Mouse (Mus musculus): ENCODE measurements around the gene Dsn1.
A peak's percentile ranks its signal among the peaks of the same experiment; 100 is the strongest.

Dsn1 gene

DNA sequence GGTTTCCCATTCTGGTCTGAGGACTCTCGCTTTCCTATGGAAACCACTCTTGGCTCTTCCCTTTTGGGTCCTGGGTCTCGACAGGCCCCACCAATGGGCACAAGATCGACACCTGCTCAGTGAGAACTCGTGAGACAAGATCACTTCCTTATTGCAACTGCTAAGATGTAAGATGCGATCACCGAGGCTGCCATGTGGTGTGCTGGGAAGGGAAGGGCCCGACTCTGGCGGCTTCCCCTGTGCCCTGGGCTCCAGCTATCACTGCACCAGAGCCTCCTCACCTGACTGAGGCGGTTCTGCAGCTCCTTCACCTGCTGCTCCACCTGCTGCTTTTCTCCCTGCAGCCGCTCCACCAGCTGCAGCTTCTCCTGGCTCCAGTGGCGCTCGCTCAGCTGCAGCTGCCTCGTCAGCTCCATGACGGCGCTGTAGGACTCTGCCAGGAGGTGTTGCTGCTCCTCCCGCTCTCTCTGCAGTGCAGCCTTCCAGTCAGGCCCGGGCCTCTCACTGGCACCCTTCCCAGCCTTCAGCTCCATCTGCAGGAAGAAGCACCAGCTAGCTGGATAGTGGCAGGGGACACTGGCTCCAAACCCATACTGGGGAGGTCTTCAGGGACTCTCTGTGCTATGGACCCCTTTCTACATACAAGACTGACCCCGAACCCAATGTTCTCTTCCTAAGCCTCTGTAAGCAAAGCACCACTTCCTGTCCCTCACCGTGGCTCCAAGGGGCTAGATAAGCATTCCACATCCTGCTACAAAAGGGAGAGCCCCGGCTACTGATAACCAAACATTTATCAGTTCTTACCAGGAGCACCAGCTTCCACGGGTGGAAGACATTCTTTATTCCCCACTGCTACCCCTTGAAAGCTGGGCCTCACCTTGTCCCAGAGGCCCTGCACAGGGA lies 20.4 kb upstream of the Dsn1 start:
- DNase-seq (ENCODE audit: low spot score in 2 of 2): peak; percentile 32 to 35

DNA sequence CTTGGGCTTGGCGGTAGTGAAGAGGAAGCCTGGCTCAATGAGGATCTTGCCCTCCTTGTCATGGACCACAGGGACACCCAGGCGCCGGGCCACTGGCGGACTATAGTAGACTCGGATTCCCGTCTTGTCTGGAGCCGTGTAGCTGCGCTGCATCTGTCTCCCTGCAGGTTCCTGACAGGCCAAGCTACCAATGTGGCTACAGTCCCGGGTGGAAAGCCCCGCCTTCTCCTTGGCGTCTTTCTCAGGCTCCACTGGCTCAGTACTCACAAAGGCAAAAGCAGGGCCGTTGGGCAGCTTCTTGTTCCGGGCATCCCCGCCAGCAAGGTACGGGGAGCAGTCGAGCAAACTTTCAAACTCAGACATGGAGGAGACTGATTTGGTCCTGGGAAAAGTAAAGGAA lies 14.2 kb upstream of the Dsn1 start:
- no peak for DNase-seq (ENCODE audit: low spot score in 2 of 2)

DNA sequence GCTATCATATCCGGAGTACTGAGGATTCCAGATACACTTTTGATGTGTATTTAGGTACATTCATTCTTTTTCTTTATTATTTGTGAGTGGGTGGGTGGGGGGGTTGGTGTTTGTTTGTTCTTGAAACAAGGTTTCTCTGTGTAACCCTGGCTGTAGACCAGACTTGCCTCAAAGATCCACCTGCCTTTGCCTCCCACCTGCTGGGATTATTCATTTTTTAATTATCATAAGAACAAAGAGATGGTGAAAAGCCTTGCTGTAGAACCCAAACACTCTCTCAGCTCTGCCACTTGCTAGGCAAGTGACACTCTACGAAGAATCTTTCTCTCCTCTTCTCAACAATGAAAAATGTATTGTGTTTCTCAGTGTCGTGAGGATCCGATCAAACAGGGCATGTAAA lies 12.3 kb upstream of the Dsn1 start:
- DNase-seq (ENCODE audit: low spot score in 2 of 2): no peak

DNA sequence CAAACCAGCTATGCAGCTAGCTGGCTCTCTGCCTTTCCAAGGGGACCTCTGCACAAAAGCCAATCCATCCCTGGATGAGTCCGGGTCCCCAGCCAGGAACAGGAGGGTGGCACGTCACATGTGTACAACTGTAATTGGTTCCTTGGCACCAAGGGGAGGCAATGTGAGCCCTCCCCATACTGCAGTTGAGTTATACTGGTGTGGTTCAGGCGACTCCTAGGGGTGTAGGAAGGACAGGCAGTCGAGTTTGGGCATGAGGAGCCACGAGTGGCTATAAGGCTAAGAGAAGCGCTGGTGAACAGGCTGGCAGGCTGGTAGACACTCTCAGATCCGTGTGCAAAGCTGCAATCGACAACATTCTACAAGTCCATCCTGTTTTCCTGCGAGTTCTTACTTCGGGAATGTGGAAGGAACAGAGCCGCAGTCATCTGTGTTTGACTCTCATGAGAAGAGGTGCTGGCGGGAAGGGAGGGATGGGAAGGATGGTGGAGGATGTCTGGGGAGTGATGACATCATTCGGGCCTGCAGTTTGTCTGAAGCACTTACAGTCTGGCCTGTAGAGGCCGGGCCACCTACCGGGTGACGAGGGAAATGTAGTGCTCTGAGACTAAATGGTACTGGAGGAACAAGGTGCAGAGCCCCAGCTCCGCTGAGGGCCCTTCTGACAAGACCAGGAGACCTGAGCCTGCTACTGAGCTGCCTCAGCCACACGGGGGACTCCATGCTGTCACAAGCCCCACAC lies 9.7 kb upstream of the Dsn1 start:
- DNase-seq (ENCODE audit: low spot score in 2 of 2): no peak

DNA sequence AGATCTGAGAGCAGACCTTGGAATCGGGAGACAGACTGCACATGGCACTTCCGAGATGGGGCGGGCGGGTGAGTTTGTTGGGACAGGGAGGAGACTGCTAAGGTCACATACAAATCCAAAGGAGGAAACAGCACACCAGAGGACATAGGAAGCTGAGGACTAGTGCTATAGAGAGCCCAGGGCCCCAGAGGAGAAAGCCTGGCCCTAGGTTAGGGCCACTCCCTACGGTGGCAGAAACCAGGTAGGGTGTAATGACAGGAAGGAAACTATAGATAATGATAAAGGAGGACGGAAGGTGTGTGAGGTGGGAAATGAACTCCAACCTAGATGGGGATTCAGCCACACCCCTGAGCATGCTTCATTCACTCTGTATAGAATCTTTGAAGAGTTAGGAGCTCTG lies 5.4 kb upstream of the Dsn1 start:
- DNase-seq (ENCODE audit: low spot score in 2 of 2): no peak

DNA sequence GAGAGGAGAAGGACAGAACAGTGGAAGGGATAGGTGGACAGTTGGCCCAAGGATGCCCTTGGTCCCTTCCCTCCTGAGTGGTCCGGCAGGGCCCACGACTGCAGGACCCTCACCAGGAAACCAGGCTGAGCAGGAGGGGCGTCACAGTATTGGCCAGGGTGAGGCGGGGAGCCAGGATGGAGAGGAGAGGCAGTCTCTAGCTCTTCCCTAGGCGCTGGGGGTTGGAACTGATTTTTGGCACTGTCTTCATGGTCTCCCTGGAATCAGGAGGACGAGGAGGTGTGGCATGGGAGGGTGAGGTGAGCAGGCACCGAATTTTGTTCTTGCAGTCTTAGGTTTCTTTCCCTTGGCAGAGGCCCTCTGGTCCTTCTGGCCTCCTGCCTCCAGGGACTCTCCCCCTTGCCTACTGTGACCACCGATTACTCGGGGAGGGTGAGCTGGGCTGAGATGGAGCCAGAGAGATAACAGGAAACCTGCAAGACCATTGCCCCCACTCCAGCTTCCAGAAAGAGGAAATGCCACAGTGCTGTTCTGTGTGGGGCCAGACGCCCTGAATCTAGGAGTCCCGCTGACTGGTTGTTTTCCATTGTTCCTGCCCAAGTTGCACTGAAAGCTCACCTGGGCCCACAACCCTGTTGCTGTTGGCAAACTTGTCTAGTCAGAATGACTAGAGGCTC lies 3.8 kb upstream of the Dsn1 start:
- DNase-seq (ENCODE audit: low spot score in 2 of 2): no peak

DNA sequence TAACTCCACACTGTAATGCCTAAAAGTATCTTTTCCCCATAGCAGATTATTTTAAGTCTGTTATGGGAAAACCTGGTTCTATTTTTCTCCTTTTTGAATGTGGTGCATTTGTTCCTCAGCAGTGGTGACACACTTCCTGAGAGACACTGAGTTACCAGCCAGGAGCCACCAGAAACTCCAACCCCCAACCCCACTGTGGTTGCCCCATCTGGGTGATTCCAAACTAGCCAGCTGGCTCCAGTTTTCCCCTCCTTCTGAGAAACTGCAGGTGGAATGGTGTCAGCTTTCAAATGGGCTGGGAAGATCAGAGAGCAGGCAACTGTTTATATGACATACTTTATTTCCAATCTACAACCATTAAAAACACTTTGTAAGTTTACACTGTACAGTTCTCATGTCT lies 3.2 kb upstream of the Dsn1 start:
- DNase-seq (ENCODE audit: low spot score in 2 of 2): peak in 1 of 2 experiments; percentile 39

DNA sequence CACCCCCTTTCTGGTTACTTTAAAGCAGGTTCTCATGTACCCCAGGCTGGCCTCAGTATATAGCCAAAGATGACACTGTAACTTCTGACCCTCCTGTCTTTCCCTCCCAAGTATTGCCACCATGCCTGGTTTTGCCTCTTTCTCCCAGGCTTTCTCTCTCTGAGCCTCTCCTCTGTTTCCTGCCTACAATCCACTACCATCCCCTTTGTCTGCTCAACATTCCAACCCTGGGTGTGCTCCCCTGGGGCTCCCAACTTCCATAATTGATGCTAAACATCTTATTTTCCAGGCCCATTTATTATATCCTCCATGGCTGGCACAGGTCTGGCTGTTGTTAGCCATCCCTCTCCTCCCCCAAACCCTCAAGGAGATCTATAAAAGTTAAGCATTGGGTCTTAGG lies 1.6 kb upstream of the Dsn1 start:
- no peak for DNase-seq (ENCODE audit: low spot score in 2 of 2)

DNA sequence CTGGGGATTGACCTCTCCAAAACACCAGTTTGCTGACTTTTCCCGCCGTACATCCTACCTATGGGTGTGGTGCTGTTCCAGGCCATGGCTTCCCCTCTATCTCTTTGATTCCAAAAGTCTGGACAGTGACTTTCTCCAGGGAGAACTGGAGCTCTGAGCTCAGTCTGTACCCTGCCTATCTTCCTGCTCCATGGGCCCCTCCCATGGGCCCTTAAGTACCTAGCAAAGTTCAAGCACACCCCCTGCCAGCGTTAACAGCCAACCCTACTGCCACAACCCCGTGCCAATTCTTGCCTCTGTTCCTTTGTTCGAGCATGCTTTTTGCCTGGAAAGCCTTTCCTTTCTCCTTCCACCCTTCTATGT lies 261 bp upstream of the Dsn1 start:
- no peak for DNase-seq (ENCODE audit: low spot score in 2 of 2)

DNA sequence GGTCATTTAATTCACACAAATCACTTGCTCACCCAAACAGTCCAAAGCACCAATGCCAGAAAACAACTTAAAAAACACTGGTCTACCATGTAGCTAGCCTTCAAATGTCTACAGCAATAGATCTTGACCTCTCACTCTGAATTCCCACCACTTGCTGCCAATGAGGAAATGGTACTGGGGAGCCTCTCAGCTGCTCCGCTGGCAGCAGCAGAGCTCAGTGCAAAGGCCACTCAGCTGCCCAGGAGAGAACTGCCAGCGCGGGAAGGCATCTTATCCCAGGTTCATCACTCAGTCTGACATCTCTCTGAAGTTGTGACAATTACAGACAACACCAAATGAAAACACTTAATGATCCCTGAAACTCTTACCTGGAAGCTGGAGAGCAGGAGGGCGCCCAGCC lies 4.6 kb downstream of the Dsn1 start:
- no peak for DNase-seq (ENCODE audit: low spot score in 2 of 2)

DNA sequence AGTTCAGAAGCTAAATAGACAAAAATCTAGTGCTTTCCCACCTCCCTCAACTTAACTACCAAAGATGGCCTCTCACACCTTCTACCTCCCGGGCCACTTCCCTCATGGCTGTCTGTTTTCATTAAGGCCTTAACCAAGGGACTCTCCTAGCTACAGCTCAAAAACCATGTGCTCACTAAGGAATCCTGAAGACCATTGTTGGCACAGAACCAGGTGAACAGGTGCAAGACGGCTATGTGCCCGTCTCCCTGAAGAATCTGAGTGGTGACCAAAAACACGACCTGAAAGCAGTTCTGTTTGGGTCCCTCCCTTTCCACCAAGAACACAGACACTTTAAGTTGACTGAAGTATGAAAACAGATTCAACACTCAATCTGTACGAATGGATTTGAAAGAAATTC lies 8.7 kb downstream of the Dsn1 start:
- no peak for DNase-seq (ENCODE audit: low spot score in 2 of 2)

DNA sequence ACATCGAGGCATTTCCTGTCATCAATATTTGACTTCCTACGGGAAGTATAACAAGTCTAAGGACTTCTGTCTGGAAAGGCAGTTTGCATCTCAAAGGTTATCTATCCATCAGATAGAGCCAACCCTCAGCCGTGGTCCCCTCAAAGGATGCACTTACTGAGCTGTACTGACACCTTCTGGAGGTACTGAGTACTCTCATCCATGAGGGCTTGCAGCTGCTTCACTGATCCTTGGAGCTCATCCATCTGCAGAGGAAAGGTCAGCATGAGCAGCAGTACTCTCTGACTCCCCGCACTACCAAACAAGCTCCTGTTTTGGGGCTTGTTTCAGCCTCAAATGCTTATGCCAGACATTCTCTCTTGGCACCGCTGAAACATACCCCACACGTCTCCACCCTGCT lies 10.4 kb downstream of the Dsn1 start:
- peak in 1 of 2 experiments; percentile 34 for DNase-seq (ENCODE audit: low spot score in 2 of 2)

DNA sequence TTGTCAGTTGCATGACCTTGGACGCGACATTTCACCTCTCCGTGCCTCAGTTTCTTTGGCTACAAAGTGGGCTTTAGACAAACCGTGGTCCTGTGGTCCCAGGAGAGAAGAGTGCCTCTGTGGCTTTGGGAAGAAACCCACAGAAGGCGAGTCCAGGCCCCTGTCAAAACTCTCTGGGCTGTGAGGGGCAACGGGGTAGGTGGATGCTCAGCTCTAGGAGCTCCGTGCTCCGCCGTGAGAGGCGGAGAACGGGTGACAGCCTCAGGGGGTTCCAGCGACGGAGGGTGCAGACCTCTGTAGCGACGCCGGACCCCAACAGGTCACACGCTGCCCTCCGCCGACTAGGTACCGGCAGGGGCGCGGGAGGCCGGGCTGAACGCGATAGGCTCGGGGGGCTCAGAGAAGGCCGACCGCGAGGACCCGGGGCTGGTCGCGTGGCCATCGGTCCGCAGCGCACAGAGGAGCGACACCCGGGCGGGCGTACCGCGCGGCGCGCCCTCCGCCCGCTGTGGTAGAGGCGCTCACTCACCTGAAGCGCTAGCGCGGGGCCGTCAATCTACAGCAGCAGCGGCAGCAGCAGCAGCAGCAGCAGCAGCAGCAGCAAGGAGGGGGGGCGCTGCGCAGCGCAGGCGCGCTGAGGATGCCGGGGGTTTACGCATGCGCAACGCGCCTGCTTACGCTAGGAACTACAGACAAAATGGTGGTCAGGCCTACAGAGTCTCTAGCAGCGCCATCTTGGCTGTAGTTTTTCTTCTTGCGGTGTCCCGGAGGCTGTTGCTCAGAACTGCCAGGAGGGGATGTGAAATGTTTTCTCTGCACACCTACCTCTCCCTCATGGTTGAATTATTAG lies 15.3 kb downstream of the Dsn1 start, which contains the start of gene Ndrg3:
Gene Ndrg3 (minus strand): TSS at position 587 of the 850 bp plus-strand sequence.
- peak; percentile 96 to 97 for DNase-seq (ENCODE audit: low spot score in 2 of 2)

DNA sequence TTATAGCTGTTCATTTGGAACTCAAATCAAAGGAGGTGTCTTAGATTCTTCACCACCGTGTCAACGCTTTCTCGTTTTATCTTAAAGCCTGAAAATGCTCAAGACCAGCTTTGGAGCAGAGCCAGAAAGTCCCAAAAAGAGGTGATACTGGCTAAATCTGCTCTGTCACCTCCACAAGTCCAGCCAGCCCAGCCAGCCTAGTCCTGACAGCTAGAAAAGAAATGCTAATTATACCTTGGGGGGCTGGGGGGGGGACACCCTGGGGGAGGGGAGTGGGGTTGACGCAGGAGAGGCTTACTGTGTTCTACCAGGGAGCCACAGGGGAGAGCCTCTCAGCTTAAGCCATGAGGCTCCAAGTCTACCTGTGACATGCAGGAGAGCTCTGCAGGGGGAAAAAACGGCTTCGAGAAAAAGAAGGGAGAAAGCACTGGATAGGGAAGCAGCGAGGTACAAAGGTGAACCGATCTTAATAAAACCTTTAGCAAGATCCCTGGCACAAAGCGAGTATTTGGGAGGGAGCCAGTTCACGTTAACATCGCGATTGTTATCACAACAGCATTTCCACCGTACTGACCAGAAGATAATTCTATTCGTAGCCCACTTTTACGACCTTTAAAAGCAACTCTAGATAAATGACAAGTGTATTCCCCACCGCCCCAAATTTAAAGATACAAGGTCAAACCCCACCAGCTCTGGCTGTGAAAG lies 16.1 kb downstream of the Dsn1 start:
- peak in 1 of 2 experiments; percentile 24 for DNase-seq (ENCODE audit: low spot score in 2 of 2)

DNA sequence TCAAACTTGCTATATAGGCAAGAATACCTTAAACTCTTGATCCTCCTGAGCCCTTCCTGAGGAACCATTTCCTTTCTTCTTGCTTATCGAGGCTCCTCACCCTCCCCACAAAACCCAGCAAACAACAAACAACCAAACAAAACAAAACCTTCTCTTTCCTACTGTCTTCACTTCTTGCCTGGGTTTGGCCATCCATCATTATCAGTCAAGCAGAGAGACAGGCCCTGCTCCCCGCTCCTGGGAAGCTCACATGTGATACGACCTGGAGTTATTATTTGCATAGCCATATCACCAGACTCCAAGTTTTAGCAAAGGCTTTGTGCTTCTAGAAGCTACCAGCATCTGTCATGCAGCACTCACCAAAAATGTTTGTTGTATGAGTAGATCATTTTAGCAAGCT lies 19.6 kb downstream of the Dsn1 start:
- no peak for DNase-seq (ENCODE audit: low spot score in 2 of 2)

DNA sequence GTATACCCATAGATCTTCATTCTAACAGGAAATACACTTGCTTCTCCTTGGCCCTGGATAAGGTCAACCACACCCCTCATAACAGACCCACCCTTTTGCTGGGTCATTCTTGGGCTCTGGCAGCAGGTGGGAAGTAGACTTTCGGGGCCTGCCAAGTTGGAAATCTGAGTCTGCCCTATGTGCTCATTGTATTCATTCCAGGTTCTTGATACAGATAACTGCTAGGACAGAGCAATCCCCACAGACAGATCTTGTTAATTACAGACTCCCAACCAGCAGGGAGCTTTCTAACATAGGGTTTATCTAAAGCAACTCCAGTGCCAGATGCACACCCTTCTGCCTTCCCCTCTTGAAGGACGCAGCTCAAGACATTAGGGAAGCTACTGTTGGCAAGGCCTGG lies 24.1 kb downstream of the Dsn1 start:
- DNase-seq (ENCODE audit: low spot score in 2 of 2): no peak

DNA sequence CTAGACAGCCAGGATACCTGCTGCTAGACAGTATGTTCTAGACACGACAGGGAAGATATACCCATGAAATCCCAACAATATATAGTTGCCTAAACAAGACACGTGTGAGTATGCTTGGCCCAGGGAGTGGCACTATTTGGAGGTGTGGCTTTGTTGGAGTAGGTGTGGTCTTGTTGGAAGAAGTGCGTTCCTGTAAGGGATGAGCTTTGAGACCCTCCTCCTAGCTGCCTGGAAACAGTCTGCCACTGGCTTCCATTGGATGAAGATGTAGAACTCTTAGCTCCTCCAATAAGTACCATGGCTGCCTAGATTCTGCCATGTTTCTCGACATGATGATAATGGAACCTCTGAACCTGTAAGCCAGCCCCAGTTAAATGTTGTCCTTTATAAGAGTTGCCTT lies 25.7 kb downstream of the Dsn1 start:
- no peak for DNase-seq (ENCODE audit: low spot score in 2 of 2)

DNA sequence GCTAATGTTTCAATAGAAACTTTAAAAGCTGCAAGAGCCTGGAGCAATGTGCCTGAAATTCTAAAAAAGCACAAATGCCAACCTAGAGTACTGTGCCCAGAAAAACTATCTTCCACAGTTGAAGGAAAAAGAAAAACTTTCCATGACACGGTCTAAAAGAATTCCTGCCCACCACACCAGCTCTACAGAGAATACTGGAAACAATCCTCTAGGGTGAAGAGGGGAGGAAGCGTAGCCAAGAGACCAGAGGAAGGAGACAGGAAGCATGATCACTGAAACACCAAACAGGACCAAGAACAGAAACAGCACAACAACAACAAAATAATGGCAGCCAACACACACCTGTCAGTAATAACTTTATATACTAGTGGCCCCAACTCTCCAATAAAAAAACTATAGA lies 26.9 kb downstream of the Dsn1 start:
- DNase-seq (ENCODE audit: low spot score in 2 of 2): no peak

DNA sequence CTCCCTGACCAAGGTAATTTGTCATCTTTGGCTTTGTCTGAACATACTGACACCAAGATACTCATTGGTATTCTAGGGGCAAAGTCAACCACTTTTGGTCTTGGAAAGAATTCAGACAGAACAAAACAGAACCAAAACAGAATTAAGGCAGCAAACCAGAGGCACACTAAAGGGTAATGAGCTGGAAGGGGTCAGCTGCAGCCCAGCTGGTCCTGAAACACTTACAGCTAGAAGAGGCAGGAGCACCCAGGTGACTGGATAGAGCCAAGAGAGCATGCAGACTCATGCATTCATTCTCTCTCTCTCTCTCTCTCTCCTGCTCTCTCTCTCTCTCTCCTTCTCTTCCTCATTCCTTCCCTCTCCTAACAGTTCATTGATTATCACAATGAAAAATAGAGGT lies 30.2 kb downstream of the Dsn1 start:
- no peak for DNase-seq (ENCODE audit: low spot score in 2 of 2)

DNA sequence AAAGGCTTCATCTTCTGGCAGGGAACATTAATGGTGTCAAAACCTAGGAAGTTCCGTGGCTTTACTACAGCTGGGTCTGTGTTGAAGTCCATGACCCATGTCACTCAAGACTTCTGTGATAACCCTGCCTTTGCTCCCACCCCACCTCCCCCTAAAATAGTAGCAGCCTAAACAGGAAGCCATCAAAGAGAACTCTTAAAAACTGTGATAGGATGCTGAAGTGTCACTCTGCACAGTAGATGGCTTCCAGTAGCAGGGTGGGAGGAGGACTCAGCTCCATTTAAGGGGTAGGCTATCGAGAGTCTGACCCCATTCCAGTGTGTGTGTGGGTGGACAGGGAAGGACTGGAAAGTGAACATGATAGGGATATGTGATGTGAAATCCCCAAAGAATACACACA lies 32.0 kb downstream of the Dsn1 start:
- DNase-seq (ENCODE audit: low spot score in 2 of 2): no peak

Data from right cerebral cortex, postnatal 36 days (tissue).